Mouse (Mus musculus) embryonic facial prominence, embryonic 14.5 days (tissue): ENCODE data around the gene Ergic1. TPM values are rescaled to one million over a fixed set of nuclear protein-coding genes. Genes with fewer than 3 reads are reported as not detected.

Source experiments
- ATAC-seq: fragments of 200-750 bp; cut with Nextera tagmentation; 2 replicates; pipeline ENCODE4 v1.8.0; 2017; ENCODE audit warnings: low read depth, moderate number of reproducible peaks, moderate TSS enrichment
- DNase-seq: peaks from one replicate; pipeline ENCODE4 v3.0.0-alpha.2; 2015; ENCODE audit warnings: low spot score
- H3K27ac ChIP-seq: fragments of 300-500 bp; sonication (generic); replicated peaks from 2 replicates; pipeline ENCODE4 v1.5.1; 2014; ENCODE audit warnings: low read depth, mild to moderate bottlenecking, low read length, moderate library complexity
- H3K27me3 ChIP-seq: fragments of 300-500 bp; sonication (generic); replicated peaks from 2 replicates; pipeline ENCODE4 v1.6.1; 2014; ENCODE audit warnings: low read length; ENCODE audit not compliant: control insufficient read depth, insufficient read depth
- H3K36me3 ChIP-seq: fragments of 300-500 bp; sonication (generic); 2 replicates; pipeline ENCODE4 v1.6.1; 2014; ENCODE audit warnings: low read length, mixed read lengths; ENCODE audit not compliant: control insufficient read depth, insufficient read depth
- H3K4me1 ChIP-seq: fragments of 300-500 bp; sonication (generic); 2 replicates; pipeline ENCODE4 v1.6.1; 2014; ENCODE audit warnings: antibody characterized with exemption, low read length; ENCODE audit not compliant: control insufficient read depth, insufficient read depth
- H3K4me2 ChIP-seq: fragments of 300-500 bp; sonication (generic); 2 replicates; pipeline ENCODE4 v1.6.1; 2014; ENCODE audit warnings: low read depth, mild to moderate bottlenecking, low read length, moderate library complexity, mixed read lengths
- H3K4me3 ChIP-seq: fragments of 300-500 bp; sonication (generic); 2 replicates; pipeline ENCODE4 v1.5.1; 2014; ENCODE audit warnings: low read depth, mild to moderate bottlenecking, low read length
- H3K9ac ChIP-seq: fragments of 300-500 bp; sonication (generic); 2 replicates; pipeline ENCODE4 v1.6.1; 2014; ENCODE audit warnings: low read depth, mild to moderate bottlenecking, low read length, moderate library complexity, mixed read lengths
- H3K9me3 ChIP-seq: fragments of 300-500 bp; sonication (generic); 2 replicates; pipeline ENCODE4 v1.6.1; 2016; ENCODE audit warnings: low read length; ENCODE audit not compliant: control insufficient read depth
- WGBS: fragments of 180-500 bp; shearing (Covaris S2); extraction: QIAGEN DNeasy Blood & Tissue Kit; methylation state at CpG from one replicate; pipeline ENCODE4 v1.1.7; 2014; 5-methylcytosine and 5-hydroxymethylcytosine counted together
- polyA plus RNA-seq: library from polyadenylated mRNA; unstranded; fragments of >200 nt; fragmentation: Nextera tagmentation; extraction: Ambion mirVana; gene quantifications from 2 replicates; pipeline ENCODE4 v1.2.1, GENCODE M21; 2014

The Ergic1 gene
- polyA plus RNA-seq, 1 experiment from 2014 or later, result 149 TPM

- Histone ChIP-seq H3K27me3 (no peaks in the 10 kb centered on the region), H3K4me3 (no peak overlapping the region), H3K36me3 (no peaks in the 10 kb centered on the region), H3K4me1 (peaks cover 4% of the 10 kb centered on the region; the same call in 1 of the 2 replicates), H3K4me2 (no peak overlapping the region), H3K27ac (no peak overlapping the region), H3K9me3 (no peaks in the 10 kb centered on the region), H3K9ac (no peak overlapping the region)
- whole genome bisulfite sequencing, result 13% methylated on average over 12 of the region's 12 CpGs
- ATAC-seq (no peak), DNase-seq (peak; percentile 52)
These were observed 12.0 kb upstream of the Ergic1 start for GRCm38 (mm10) chr17:26549148-26549809.

- WGBS, result 86% methylated on average over 6 of the region's 6 CpGs
- no peak for ATAC-seq
- H3K27me3 ChIP-seq, result no peaks in the 10 kb centered on the region
- H3K36me3 ChIP-seq, result no peaks in the 10 kb centered on the region
- H3K27ac ChIP-seq, result no peak overlapping the region
- H3K9ac ChIP-seq, result no peak overlapping the region
- no peaks in the 10 kb centered on the region for H3K9me3 ChIP-seq
- H3K4me1 ChIP-seq, result peaks cover 4% of the 10 kb centered on the region; the same call in 1 of the 2 replicates
- H3K4me3 ChIP-seq, result no peak overlapping the region
- DNase-seq, result no peak
- H3K4me2 ChIP-seq, result no peak overlapping the region
These were observed 10.2 kb upstream of the Ergic1 start for GRCm38 (mm10) chr17:26551104-26551503.

GRCm38 (mm10) chr17:26553033-26553432 is 8.3 kb upstream of the Ergic1 start:
- no peaks in the 10 kb centered on the region for H3K9me3 ChIP-seq
- H3K4me3 ChIP-seq, result no peak overlapping the region
- no peak overlapping the region for H3K4me2 ChIP-seq
- WGBS, result 67% methylated on average over 3 of the region's 3 CpGs
- ATAC-seq, result no peak
- no peak overlapping the region for H3K27ac ChIP-seq
- no peaks in the 10 kb centered on the region for H3K27me3 ChIP-seq
- DNase-seq, result no peak
- no peaks in the 10 kb centered on the region for H3K36me3 ChIP-seq
- no peaks in the 10 kb centered on the region for H3K4me1 ChIP-seq
- H3K9ac ChIP-seq, result no peak overlapping the region

GRCm38 (mm10) chr17:26560526-26561289 is 581 bp upstream of the Ergic1 start:
- peak overlapping the region; percentile 93 for H3K4me2 ChIP-seq
- H3K27me3 ChIP-seq, result no peaks in the 10 kb centered on the region
- H3K9me3 ChIP-seq, result no peaks in the 10 kb centered on the region
- peak overlapping the region; percentile 89 for H3K9ac ChIP-seq
- peaks cover 20% of the 10 kb centered on the region for H3K36me3 ChIP-seq
- WGBS, result 33% methylated on average over 9 of the region's 9 CpGs
- H3K4me3 ChIP-seq, result peak overlapping the region; percentile 78
- peak overlapping the region; percentile 77 for H3K27ac ChIP-seq
- ATAC-seq, result no peak; the same call in 1 of the 2 replicates
- peak; percentile 23 for DNase-seq
- H3K4me1 ChIP-seq, result peaks cover 20% of the 10 kb centered on the region; the same call in 1 of the 2 replicates

GRCm38 (mm10) chr17:26561651-26562181 is 427 bp downstream of the Ergic1 start, which contains the start of gene Dusp1:
Gene Dusp1, minus strand, starts transcription at chr17:26562128.
- peak; percentile 66 for ATAC-seq
- WGBS, result 3% methylated on average over 11 of the region's 25 CpGs
- peak within 1 kb of the TSS; percentile 93 for H3K4me2 ChIP-seq

GRCm38 (mm10) chr17:26562292-26562691 is 1.0 kb downstream of the Ergic1 start:
- Histone ChIP-seq H3K9ac (peak overlapping the region; percentile 89), H3K4me2 (peak overlapping the region; percentile 93)

More at GRCm38 (mm10) chr17:26561651-26562181, 427 bp downstream of the Ergic1 start, which contains the start of gene Dusp1:
- H3K4me1 ChIP-seq, result peaks cover 20% of the 10 kb centered on the region; the same call in 1 of the 2 replicates
- no peaks in the 10 kb centered on the region for H3K27me3 ChIP-seq
- H3K9ac ChIP-seq, result peak within 1 kb of the TSS; percentile 89
- peaks cover 30% of the 10 kb centered on the region for H3K36me3 ChIP-seq
- peak within 1 kb of the TSS; percentile 77 for H3K27ac ChIP-seq
- 0 out of 2 replicates have a peak, but pooled peaks cover 5% of the 10 kb centered on the region for H3K9me3 ChIP-seq
- no peak for DNase-seq
- peak within 1 kb of the TSS; percentile 78 for H3K4me3 ChIP-seq

GRCm38 (mm10) chr17:26563476-26563875 is 2.2 kb downstream of the Ergic1 start:
- WGBS, result 87% methylated on average over 6 of the region's 6 CpGs

More at GRCm38 (mm10) chr17:26562292-26562691, 1.0 kb downstream of the Ergic1 start:
- peaks cover 20% of the 10 kb centered on the region; the same call in 1 of the 2 replicates for H3K4me1 ChIP-seq
- H3K27me3 ChIP-seq, result no peaks in the 10 kb centered on the region
- ATAC-seq (no peak), DNase-seq (no peak)
- 59% methylated on average over 4 of the region's 4 CpGs for WGBS
- 0 out of 2 replicates have a peak, but pooled peaks cover 5% of the 10 kb centered on the region for H3K9me3 ChIP-seq
- no peak overlapping the region; the same call in 1 of the 2 replicates for H3K27ac ChIP-seq
- H3K36me3 ChIP-seq, result peaks cover 34% of the 10 kb centered on the region
- peak overlapping the region; percentile 78 for H3K4me3 ChIP-seq

GRCm38 (mm10) chr17:26564439-26564838 is 3.1 kb downstream of the Ergic1 start:
- Histone ChIP-seq H3K9ac (no peak overlapping the region), H3K27ac (no peak overlapping the region), H3K4me1 (peaks cover 20% of the 10 kb centered on the region; the same call in 1 of the 2 replicates), H3K9me3 (peaks cover 10% of the 10 kb centered on the region; the same call in 1 of the 2 replicates), H3K36me3 (peaks cover 48% of the 10 kb centered on the region), H3K4me3 (no peak overlapping the region), H3K4me2 (no peak overlapping the region), H3K27me3 (no peaks in the 10 kb centered on the region)
- 74% methylated on average over 9 of the region's 9 CpGs for WGBS
- ATAC-seq (no peak), DNase-seq (no peak)

More at GRCm38 (mm10) chr17:26563476-26563875, 2.2 kb downstream of the Ergic1 start:
- peaks cover 46% of the 10 kb centered on the region for H3K36me3 ChIP-seq
- ATAC-seq (no peak), DNase-seq (no peak)
- H3K4me1 ChIP-seq, result peaks cover 20% of the 10 kb centered on the region; the same call in 1 of the 2 replicates
- H3K9me3 ChIP-seq, result peaks cover 10% of the 10 kb centered on the region; the same call in 1 of the 2 replicates
- no peak overlapping the region for H3K9ac ChIP-seq
- H3K4me3 ChIP-seq, result no peak overlapping the region
- H3K4me2 ChIP-seq, result peak overlapping the region; percentile 93; the same call in 1 of the 2 replicates
- no peak overlapping the region for H3K27ac ChIP-seq
- no peaks in the 10 kb centered on the region for H3K27me3 ChIP-seq
